Mouse (Mus musculus) heart, embryonic 11.5 days (tissue): ENCODE data around the gene Gm27029. TPM values are rescaled to one million over a fixed set of nuclear protein-coding genes. Genes with fewer than 3 reads are reported as not detected.
"Not testable (repeated sequence)": the region's sequence is repeated elsewhere in the genome, so short reads cannot be mapped to it uniquely, and the experiment has no call there.

Source experiments
- ATAC-seq: fragments of 200-750 bp; cut with Nextera tagmentation; replicated peaks from 2 replicates; pipeline ENCODE4 v1.8.0; 2017; ENCODE audit warnings: moderate library complexity; ENCODE audit not compliant: insufficient number of reproducible peaks, low FRiP score, low TSS enrichment
- H3K27ac ChIP-seq: fragments of 300-500 bp; sonication (generic); 2 replicates; pipeline ENCODE4 v1.5.1; 2014; ENCODE audit warnings: mild to moderate bottlenecking, low read depth, low read length
- H3K27me3 ChIP-seq: fragments of 300-500 bp; sonication (generic); 2 replicates; pipeline ENCODE4 v1.6.1; 2014; ENCODE audit warnings: mild to moderate bottlenecking, low read length, mixed read lengths; ENCODE audit not compliant: control insufficient read depth, insufficient read depth
- H3K36me3 ChIP-seq: fragments of 300-500 bp; sonication (generic); 2 replicates; pipeline ENCODE4 v1.6.1; 2014; ENCODE audit warnings: mild to moderate bottlenecking, low read length, moderate library complexity, mixed read lengths; ENCODE audit not compliant: control insufficient read depth, insufficient read depth
- H3K4me1 ChIP-seq: fragments of 300-500 bp; sonication (generic); 2 replicates; pipeline ENCODE4 v1.6.1; 2014; ENCODE audit warnings: low read length; ENCODE audit not compliant: control insufficient read depth, insufficient read depth
- H3K4me2 ChIP-seq: fragments of 300-500 bp; sonication (generic); 2 replicates; pipeline ENCODE4 v1.6.1; 2014; ENCODE audit warnings: mild to moderate bottlenecking, moderate library complexity
- H3K4me3 ChIP-seq: fragments of 300-500 bp; sonication (generic); 2 replicates; pipeline ENCODE4 v1.5.1; 2014; ENCODE audit warnings: low read depth, low read length
- H3K9ac ChIP-seq: fragments of 300-500 bp; sonication (generic); 2 replicates; pipeline ENCODE4 v1.6.1; 2014; ENCODE audit warnings: mild to moderate bottlenecking, low read depth, low read length, moderate library complexity
- H3K9me3 ChIP-seq: fragments of 300-500 bp; sonication (generic); replicated peaks from 2 replicates; pipeline ENCODE4 v1.6.1; 2016; ENCODE audit warnings: low read length; ENCODE audit not compliant: control insufficient read depth
- WGBS: fragments of 180-500 bp; shearing (Covaris S2); extraction: QIAGEN DNeasy Blood & Tissue Kit; methylation state at CpG from one replicate; pipeline ENCODE4 v1.1.7; 2014; ENCODE audit not compliant: insufficient replicate concordance; 5-methylcytosine and 5-hydroxymethylcytosine counted together
- polyA plus RNA-seq: library from polyadenylated mRNA; unstranded; fragments of >200 nt; fragmentation: Nextera tagmentation; extraction: Ambion mirVana; gene quantifications from 2 replicates; pipeline ENCODE4 v1.2.1, GENCODE M21; 2014

The Gm27029 gene
- polyA plus RNA-seq, 1 experiment from 2014 or later: 17.5 TPM

- no peaks in the 10 kb centered on the region for H3K9me3 ChIP-seq
- H3K27ac ChIP-seq: no peak overlapping the region
- H3K4me3 ChIP-seq: no peak overlapping the region
- H3K4me2 ChIP-seq: no peak overlapping the region
- H3K27me3 ChIP-seq: no peaks in the 10 kb centered on the region
- H3K4me1 ChIP-seq: 0 out of 2 replicates have a peak, but pooled peaks cover 6% of the 10 kb centered on the region
- 85% methylated on average over 3 of the region's 3 CpGs for WGBS
- ATAC-seq: no peak
- peaks cover 2% of the 10 kb centered on the region; the same call in 1 of the 2 replicates for H3K36me3 ChIP-seq
- no peak overlapping the region for H3K9ac ChIP-seq
Observed at GRCm38 (mm10) chr11:101450394-101450793, 25.8 kb upstream of the Gm27029 start.

- not testable (repeated sequence) for H3K27ac ChIP-seq, H3K9me3 ChIP-seq, ATAC-seq, H3K4me3 ChIP-seq, H3K4me1 ChIP-seq, H3K36me3 ChIP-seq, H3K9ac ChIP-seq, H3K4me2 ChIP-seq, H3K27me3 ChIP-seq
- WGBS: 79% methylated on average over 4 of the region's 4 CpGs
Observed at GRCm38 (mm10) chr11:101449596-101449995, 25.0 kb upstream of the Gm27029 start.

- H3K27me3 ChIP-seq: no peaks in the 10 kb centered on the region
- peak overlapping the region; percentile 50 for H3K4me3 ChIP-seq
- H3K9ac ChIP-seq: peak overlapping the region; percentile 74; the same call in 1 of the 2 replicates
- peaks cover 14% of the 10 kb centered on the region for H3K36me3 ChIP-seq
- no peak for ATAC-seq
- 0 out of 2 replicates have a peak overlapping the region, but pooled peaks have one; percentile 1 for H3K27ac ChIP-seq
- H3K4me1 ChIP-seq: peaks cover 6% of the 10 kb centered on the region
- peak overlapping the region; percentile 63 for H3K4me2 ChIP-seq
- WGBS: 71% methylated on average over 4 of the region's 4 CpGs
- no peaks in the 10 kb centered on the region for H3K9me3 ChIP-seq
Observed at GRCm38 (mm10) chr11:101448899-101449298, 24.3 kb upstream of the Gm27029 start.

- H3K4me3 ChIP-seq: peak within 1 kb of the TSS; percentile 50
- peak; percentile 71 for ATAC-seq
- peaks cover 10% of the 10 kb centered on the region for H3K4me1 ChIP-seq
- H3K27me3 ChIP-seq: no peaks in the 10 kb centered on the region
- peak within 1 kb of the TSS; percentile 63 for H3K4me2 ChIP-seq
- H3K9ac ChIP-seq: peak within 1 kb of the TSS; percentile 74
- H3K9me3 ChIP-seq: no peaks in the 10 kb centered on the region
- 18% methylated on average over 10 of the region's 10 CpGs for WGBS
- H3K36me3 ChIP-seq: peaks cover 19% of the 10 kb centered on the region
- H3K27ac ChIP-seq: peak within 1 kb of the TSS; percentile 62
Observed at GRCm38 (mm10) chr11:101448274-101448746, 23.7 kb upstream of the Gm27029 start, which contains the start of gene Ifi35. Ifi35 (plus strand) TSS chr11:101448407.

- Histone ChIP-seq H3K4me3 (no peak overlapping the region), H3K9me3 (no peaks in the 10 kb centered on the region), H3K27ac (peak overlapping the region; percentile 62; the same call in 1 of the 2 replicates), H3K4me2 (peak overlapping the region; percentile 63), H3K27me3 (no peaks in the 10 kb centered on the region), H3K4me1 (peaks cover 10% of the 10 kb centered on the region), H3K9ac (no peak overlapping the region), H3K36me3 (peaks cover 22% of the 10 kb centered on the region)
- ATAC-seq: no peak
- WGBS: 82% methylated on average over 5 of the region's 5 CpGs
Observed at GRCm38 (mm10) chr11:101447786-101448185, 23.2 kb upstream of the Gm27029 start.

GRCm38 (mm10) chr11:101446860-101447259, 22.3 kb upstream of the Gm27029 start:
- not testable (repeated sequence) for H3K4me1 ChIP-seq, H3K4me3 ChIP-seq, H3K4me2 ChIP-seq, ATAC-seq, H3K27ac ChIP-seq, H3K9me3 ChIP-seq, H3K9ac ChIP-seq, H3K27me3 ChIP-seq
- 89% methylated on average over 8 of the region's 8 CpGs for WGBS
- peaks cover 22% of the 10 kb centered on the region for H3K36me3 ChIP-seq

- Histone ChIP-seq H3K9me3 (no peaks in the 10 kb centered on the region), H3K27ac (no peak overlapping the region), H3K4me3 (no peak overlapping the region), H3K36me3 (peaks cover 22% of the 10 kb centered on the region), H3K4me1 (peaks cover 10% of the 10 kb centered on the region), H3K9ac (no peak overlapping the region), H3K4me2 (no peak overlapping the region), H3K27me3 (no peaks in the 10 kb centered on the region)
- WGBS: 65% methylated on average over 1 of the region's 1 CpGs
- no peak for ATAC-seq
Observed at GRCm38 (mm10) chr11:101446319-101446718, 21.7 kb upstream of the Gm27029 start.

GRCm38 (mm10) chr11:101442760-101443159, 18.2 kb upstream of the Gm27029 start:
- no peaks in the 10 kb centered on the region for H3K27me3 ChIP-seq
- peak overlapping the region; percentile 94 for H3K4me2 ChIP-seq
- H3K4me3 ChIP-seq: peak overlapping the region; percentile 79
- WGBS: 1% methylated on average over 14 of the region's 14 CpGs
- H3K9me3 ChIP-seq: no peaks in the 10 kb centered on the region
- peaks cover 4% of the 10 kb centered on the region for H3K4me1 ChIP-seq
- peak overlapping the region; percentile 93 for H3K9ac ChIP-seq
- peak overlapping the region; percentile 94 for H3K27ac ChIP-seq
- peaks cover 22% of the 10 kb centered on the region for H3K36me3 ChIP-seq
- ATAC-seq: no peak

GRCm38 (mm10) chr11:101442127-101442693, 17.6 kb upstream of the Gm27029 start, which contains the start of gene Rpl27:
Rpl27 (plus strand) TSS chr11:101442298.
- Histone ChIP-seq H3K27ac (peak within 1 kb of the TSS; percentile 94), H3K36me3 (peaks cover 22% of the 10 kb centered on the region)
- WGBS: under 1% methylated on average over 42 of the region's 42 CpGs

More at GRCm38 (mm10) chr11:101442127-101442693, 17.6 kb upstream of the Gm27029 start, which contains the start of gene Rpl27:
- Histone ChIP-seq H3K9me3 (no peaks in the 10 kb centered on the region), H3K9ac (peak within 1 kb of the TSS; percentile 93), H3K4me2 (peak within 1 kb of the TSS; percentile 94), H3K4me1 (peaks cover 4% of the 10 kb centered on the region), H3K4me3 (peak within 1 kb of the TSS; percentile 79), H3K27me3 (no peaks in the 10 kb centered on the region)
- ATAC-seq: peak; percentile 96
